Mouse (Mus musculus) kidney, adult 2 months (tissue): ENCODE measurements around the gene Fxyd4.

Source experiments
- CTCF ChIP-seq: fragments of 200-500 bp; conservative IDR thresholded peaks from 2 replicates; pipeline ENCODE4 v1.5.1; 2011; ENCODE audit warnings: low read depth, mild to moderate bottlenecking, control low read depth, low read length, moderate library complexity, mixed read lengths; ENCODE audit not compliant: insufficient read depth, insufficient read length
- POLR2A ChIP-seq: fragments of 200-500 bp; IDR thresholded peaks from one replicate; pipeline ENCODE4 v1.6.1; 2011; ENCODE audit warnings: low read depth, low read length, control low read depth

DNA sequence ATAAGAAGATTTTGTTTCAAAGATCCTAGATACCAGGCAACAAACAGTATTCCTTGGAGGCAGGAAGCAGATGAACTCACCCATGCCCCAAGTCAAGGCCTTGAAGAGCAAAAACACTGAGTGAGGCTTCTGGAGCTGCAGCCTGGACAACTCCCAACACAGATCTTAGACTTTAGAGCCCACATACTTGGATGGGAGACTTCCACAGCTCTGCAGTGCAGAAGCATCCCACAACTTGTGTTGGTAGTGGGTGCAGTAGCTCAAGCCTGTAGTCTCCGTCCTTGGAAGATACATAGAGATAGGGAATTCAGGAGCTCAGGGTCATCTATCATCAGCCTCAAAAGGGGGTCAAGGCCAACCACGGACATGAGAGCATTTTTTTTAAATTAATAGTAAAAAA is 51.5 kb downstream of the Fxyd4 start:
- TF ChIP-seq POLR2A (no peak), CTCF (no peak)
